Mouse (Mus musculus): ENCODE data around the gene Rfxap.

GRCm38 (mm10) chr3:54811616-54812015, 4.0 kb upstream of the Rfxap start:
- TF ChIP-seq CTCF (IDR thresholded peaks at IDR 0.05; ENCODE audit: low read depth, low read length), result no peak
- TF ChIP-seq EP300 (IDR thresholded peaks at IDR 0.05; ENCODE audit: insufficient read depth, low read depth, low read length), result no peak

Measured in ES-Bruce4 (cell line).